Mouse (Mus musculus) lung, postnatal 36 days (tissue): ENCODE measurements around the gene 2410002F23Rik.
"Not testable (repeated sequence)": the region's sequence is repeated elsewhere in the genome, so short reads cannot be mapped to it uniquely, and the experiment has no call there.

ENCODE experiments used
- DNase-seq: peaks from one replicate; pipeline ENCODE4 v3.0.0; 2022; ENCODE audit warnings: mixed read lengths

The 2410002F23Rik gene

GRCm38 (mm10) chr7:44246055-44246983, at the start of gene 2410002F23Rik, which contains the start of gene 1700028J19Rik:
Gene 2410002F23Rik, plus strand, starts transcription at chr7:44246722.
Gene 1700028J19Rik, minus strand, starts transcription at chr7:44246695.
- peak; percentile 92 for DNase-seq

- DNase-seq = no peak
Observed at GRCm38 (mm10) chr7:44197891-44198290, 48.6 kb upstream of the 2410002F23Rik start, which contains the start of gene Klk1b3. Gene Klk1b3, plus strand, starts transcription at chr7:44198191.

- DNase-seq = not testable (repeated sequence)
Observed at GRCm38 (mm10) chr7:44207135-44207534, 39.4 kb upstream of the 2410002F23Rik start, which contains the start of gene Klk1b4. Gene Klk1b4, plus strand, starts transcription at chr7:44207435.

- DNase-seq = no peak
Observed at GRCm38 (mm10) chr7:44208307-44208706, 38.2 kb upstream of the 2410002F23Rik start.

- no peak for DNase-seq
Observed at GRCm38 (mm10) chr7:44215645-44216044, 30.9 kb upstream of the 2410002F23Rik start, which contains the start of gene Klk1b5. Gene Klk1b5, plus strand, starts transcription at chr7:44215945.

GRCm38 (mm10) chr7:44221601-44222000, 24.9 kb upstream of the 2410002F23Rik start:
- not testable (repeated sequence) for DNase-seq

- not testable (repeated sequence) for DNase-seq
Observed at GRCm38 (mm10) chr7:44222335-44222734, 24.2 kb upstream of the 2410002F23Rik start.

GRCm38 (mm10) chr7:44225076-44225475, 21.4 kb upstream of the 2410002F23Rik start, which contains the start of gene Klk1:
Gene Klk1, plus strand, starts transcription at chr7:44225360.
- DNase-seq = peak; percentile 1

- no peak for DNase-seq
Observed at GRCm38 (mm10) chr7:44235909-44236308, 10.6 kb upstream of the 2410002F23Rik start, which contains the start of gene Gm36864. Gene Gm36864, plus strand, starts transcription at chr7:44236177.

GRCm38 (mm10) chr7:44239913-44240312, 6.6 kb upstream of the 2410002F23Rik start:
- DNase-seq = no peak

GRCm38 (mm10) chr7:44240712-44241111, 5.8 kb upstream of the 2410002F23Rik start:
- no peak for DNase-seq

- no peak for DNase-seq
Observed at GRCm38 (mm10) chr7:44241163-44241562, 5.4 kb upstream of the 2410002F23Rik start.

- no peak for DNase-seq
Observed at GRCm38 (mm10) chr7:44244080-44244479, 2.4 kb upstream of the 2410002F23Rik start.

- DNase-seq = peak; percentile 39
Observed at GRCm38 (mm10) chr7:44246984-44247470, 505 bp downstream of the 2410002F23Rik start.

- no peak for DNase-seq
Observed at GRCm38 (mm10) chr7:44247971-44248370, 1.4 kb downstream of the 2410002F23Rik start.

- DNase-seq = no peak
Observed at GRCm38 (mm10) chr7:44249248-44249647, 2.7 kb downstream of the 2410002F23Rik start.

- not testable (repeated sequence) for DNase-seq
Observed at GRCm38 (mm10) chr7:44250732-44251275, 4.3 kb downstream of the 2410002F23Rik start.

GRCm38 (mm10) chr7:44253023-44253616, 6.6 kb downstream of the 2410002F23Rik start:
- DNase-seq = no peak

- no peak for DNase-seq
Observed at GRCm38 (mm10) chr7:44254930-44255329, 8.4 kb downstream of the 2410002F23Rik start.

GRCm38 (mm10) chr7:44257278-44257677, 10.8 kb downstream of the 2410002F23Rik start, which contains the start of gene Acp4:
Gene Acp4, minus strand, starts transcription at chr7:44257378.
- DNase-seq = no peak

GRCm38 (mm10) chr7:44260410-44260809, 13.9 kb downstream of the 2410002F23Rik start:
- no peak for DNase-seq

- no peak for DNase-seq
Observed at GRCm38 (mm10) chr7:44261147-44261546, 14.6 kb downstream of the 2410002F23Rik start, which contains the start of gene Gm15517. Gene Gm15517, plus strand, starts transcription at chr7:44261447.
